8 mouse cellular contexts compared by ENCODE assay signal in genomic region chr2:71211591-71212359, GRCm38 (mm10). TPM values are rescaled to one million over a fixed set of nuclear protein-coding genes. Genes with fewer than 3 reads are reported as not detected.
DNase-seq lines count a peak whose midpoint lies in the region; ATAC-seq lines count a peak whose summit lies in the region.

Gene Dync1i2, plus strand, starts transcription at chr2:71211706.

- peak; percentile 100 for ATAC-seq in inflammation-experienced regulatory T-cells, adult 6 months
- peak; percentile 100 for ATAC-seq in megakaryocyte-erythroid progenitor cell, adult 5-6 weeks (replicated peaks; ENCODE audit: low FRiP score, low TSS enrichment, poor library complexity, severe bottlenecking)

- intact Hi-C loops in gastrocnemius, postnatal 14 days (cut with DNase I; ENCODE audit: low total_unique reads), result no loop called here
- intact Hi-C loops in left cerebral cortex, postnatal 10 days (cut with DNase I), result no loop called here

- DNase-seq in adrenal gland, adult (ENCODE audit: inconsistent age in 2 of 2, low spot score in 1 of 2), result peak; percentile 94 to 98
- DNase-seq in embryo, embryonic 10.5 days (ENCODE audit: low spot score), result peak; percentile 98
- peak; percentile 92 for DNase-seq in gastrocnemius, postnatal 14 days
- peak; percentile 92 to 94 for DNase-seq in left cerebral cortex, postnatal 10 days (ENCODE audit: extremely low spot score in 1 of 2, low spot score in 2 of 2)
- DNase-seq in right cerebral cortex, postnatal 25 days, result peak; percentile 93
- DNase-seq in urinary bladder, postnatal 4 days (ENCODE audit: low spot score in 2 of 2), result peak; percentile 88 to 90

RNA-seq across cellular contexts. Expression of gene Dync1i2, which starts in this region (rescaled TPM):
- total RNA-seq in gastrocnemius, postnatal 14 days (2021), result 10 to 100 TPM; 44.4 to 45.1 TPM
- 100 to 1,000 TPM in 1 of 3 experiments, 10 to 100 TPM in 2; 83.0 to 106 (median 86.7) TPM for polyA plus RNA-seq in inflammation-experienced regulatory T-cells, adult 6 months (2017; shearing (Covaris generic))
- 100 to 1,000 TPM; 179 to 183 TPM for total RNA-seq in left cerebral cortex, postnatal 10 days (2021)
- total RNA-seq in megakaryocyte-erythroid progenitor cell, adult 5-6 weeks (2014; fragmentation: Nextera tagmentation), result 71.4 and 78.4 TPM in 2 replicates
- 124 and 126 TPM in 2 replicates for total RNA-seq in megakaryocyte-erythroid progenitor cell, adult 5-6 weeks (2017)

Comparison
In these comparisons a context has a peak if more than half of its experiments do, and no peak if none do; other contexts are left out.
1. Peak in every context shown above with its lines: DNase-seq and ATAC-seq.